Mouse (Mus musculus) adipocyte (in vitro differentiated cells): Measurements from ENCODE around the gene Gm8122.
"Not testable (repeated sequence)": the region's sequence is repeated elsewhere in the genome, so short reads cannot be mapped to it uniquely, and the experiment has no call there.

Experiments
- DNase-seq: peaks from one replicate; pipeline ENCODE4 v3.0.0-alpha.2; 2016; ENCODE audit warnings: low spot score

The Gm8122 gene

GRCm38 (mm10) chr14:43235204-43235603, at the start of gene Gm8122:
Gene Gm8122 (minus strand): TSS chr14:43235304.
- not testable (repeated sequence) for DNase-seq

GRCm38 (mm10) chr14:43278681-43279080, 43.6 kb upstream of the Gm8122 start:
- DNase-seq, result not testable (repeated sequence)

GRCm38 (mm10) chr14:43278146-43278545, 43.0 kb upstream of the Gm8122 start:
- DNase-seq, result not testable (repeated sequence)

- DNase-seq, result not testable (repeated sequence)
These were observed 42.4 kb upstream of the Gm8122 start for GRCm38 (mm10) chr14:43277468-43277867.

GRCm38 (mm10) chr14:43275752-43276151, 40.6 kb upstream of the Gm8122 start:
- not testable (repeated sequence) for DNase-seq

- not testable (repeated sequence) for DNase-seq
These were observed 39.9 kb upstream of the Gm8122 start, which contains the start of gene Gm9732 for GRCm38 (mm10) chr14:43274986-43275511. Gene Gm9732 (plus strand): TSS chr14:43275036.

- DNase-seq, result not testable (repeated sequence)
These were observed 38.1 kb upstream of the Gm8122 start for GRCm38 (mm10) chr14:43273161-43273560.

- not testable (repeated sequence) for DNase-seq
These were observed 34.1 kb upstream of the Gm8122 start for GRCm38 (mm10) chr14:43269211-43269610.

GRCm38 (mm10) chr14:43268521-43269084, 33.5 kb upstream of the Gm8122 start:
- DNase-seq, result not testable (repeated sequence)

- not testable (repeated sequence) for DNase-seq
These were observed 28.3 kb upstream of the Gm8122 start for GRCm38 (mm10) chr14:43263421-43263820.

GRCm38 (mm10) chr14:43258349-43258748, 23.2 kb upstream of the Gm8122 start, which contains the start of gene Gm8126:
Gene Gm8126 (plus strand): TSS chr14:43258649.
- not testable (repeated sequence) for DNase-seq

GRCm38 (mm10) chr14:43256511-43256910, 21.4 kb upstream of the Gm8122 start:
- DNase-seq, result not testable (repeated sequence)

- not testable (repeated sequence) for DNase-seq
These were observed 15.6 kb upstream of the Gm8122 start for GRCm38 (mm10) chr14:43250549-43251253.

GRCm38 (mm10) chr14:43249611-43250170, 14.6 kb upstream of the Gm8122 start:
- DNase-seq, result not testable (repeated sequence)

- DNase-seq, result not testable (repeated sequence)
These were observed 2.7 kb upstream of the Gm8122 start for GRCm38 (mm10) chr14:43237769-43238168.
